8 mouse cellular contexts compared by ENCODE assay signal in genomic region chr14:62837641-62838252, GRCm38 (mm10). TPM values are rescaled to one million over a fixed set of nuclear protein-coding genes. Genes with fewer than 3 reads are reported as not detected.
DNase-seq lines count a peak whose midpoint lies in the region; ATAC-seq lines count a peak whose summit lies in the region.

TSS of gene Wdfy2 (plus strand) at chr14:62837678.

- WGBS in intestine, embryonic 16.5 days: under 1% methylated on average over 49 of the region's 49 CpGs
- under 1% methylated on average over 45 of the region's 49 CpGs for WGBS in limb, embryonic 13.5 days
- under 1% methylated on average over 47 of the region's 49 CpGs for WGBS in midbrain, embryonic 12.5 days

- H3K4me3 ChIP-seq in intestine, embryonic 16.5 days (ENCODE audit: low read length): peak within 1 kb of the TSS; percentile 88
- peak within 1 kb of the TSS; percentile 86 for H3K4me3 ChIP-seq in limb, embryonic 13.5 days
- peak within 1 kb of the TSS; percentile 86 for H3K4me3 ChIP-seq in midbrain, embryonic 12.5 days

- peak within 1 kb of the TSS; percentile 60 for H3K27ac ChIP-seq in intestine, embryonic 16.5 days (ENCODE audit: low read length)
- peak within 1 kb of the TSS; percentile 73 for H3K27ac ChIP-seq in limb, embryonic 13.5 days
- peak within 1 kb of the TSS; percentile 79 for H3K27ac ChIP-seq in midbrain, embryonic 12.5 days (replicated peaks)

- H3K4me1 ChIP-seq in intestine, embryonic 16.5 days (ENCODE audit: control insufficient read depth, insufficient read depth, low read length): no peaks in the 10 kb centered on the region
- peaks cover 29% of the 10 kb centered on the region for H3K4me1 ChIP-seq in limb, embryonic 13.5 days
- peaks cover 17% of the 10 kb centered on the region for H3K4me1 ChIP-seq in midbrain, embryonic 12.5 days

- peak; percentile 58 for DNase-seq in heart, adult 8-10 months (ENCODE audit: low spot score)
- no peak for DNase-seq in heart, adult 11 months
- DNase-seq in adrenal gland, postnatal 14 days: peak; percentile 79
- peak; percentile 47 to 57 for DNase-seq in frontal cortex, postnatal 14 days (ENCODE audit: low spot score in 2 of 2)

- H3K36me3 ChIP-seq in intestine, embryonic 16.5 days (ENCODE audit: control insufficient read depth, insufficient read depth, low read length): no peaks in the 10 kb centered on the region
- peaks cover 6% of the 10 kb centered on the region for H3K36me3 ChIP-seq in limb, embryonic 13.5 days
- 0 out of 2 replicates have a peak, but pooled peaks cover 10% of the 10 kb centered on the region for H3K36me3 ChIP-seq in midbrain, embryonic 12.5 days

- peak within 1 kb of the TSS; percentile 82 for H3K4me2 ChIP-seq in intestine, embryonic 16.5 days (ENCODE audit: low read depth, low read length)
- H3K4me2 ChIP-seq in limb, embryonic 13.5 days (replicated peaks): peak within 1 kb of the TSS; percentile 78
- H3K4me2 ChIP-seq in midbrain, embryonic 12.5 days (replicated peaks): peak within 1 kb of the TSS; percentile 61

- no peaks in the 10 kb centered on the region for H3K9me3 ChIP-seq in intestine, embryonic 16.5 days (ENCODE audit: control insufficient read depth, low read length)
- no peaks in the 10 kb centered on the region; the same call in 1 of the 2 replicates for H3K9me3 ChIP-seq in limb, embryonic 13.5 days
- no peaks in the 10 kb centered on the region for H3K9me3 ChIP-seq in midbrain, embryonic 12.5 days

- peak; percentile 56 for ATAC-seq in intestine, embryonic 16.5 days
- peak; percentile 31 for ATAC-seq in limb, embryonic 13.5 days (ENCODE audit: low FRiP score, low read depth)
- ATAC-seq in midbrain, embryonic 12.5 days (ENCODE audit: low FRiP score, low read depth): peak; percentile 61
- no peak for ATAC-seq in CD4-positive, CD25-positive, alpha-beta regulatory T cell, adult 4 months

- peak within 1 kb of the TSS; percentile 81 for H3K9ac ChIP-seq in intestine, embryonic 16.5 days (ENCODE audit: low read depth, low read length)
- peak within 1 kb of the TSS; percentile 79 for H3K9ac ChIP-seq in limb, embryonic 13.5 days
- H3K9ac ChIP-seq in midbrain, embryonic 12.5 days (replicated peaks): peak within 1 kb of the TSS; percentile 79

- no peaks in the 10 kb centered on the region for H3K27me3 ChIP-seq in intestine, embryonic 16.5 days (replicated peaks; ENCODE audit: control insufficient read depth, insufficient read depth, low read length)
- H3K27me3 ChIP-seq in limb, embryonic 13.5 days: no peaks in the 10 kb centered on the region
- H3K27me3 ChIP-seq in midbrain, embryonic 12.5 days: no peaks in the 10 kb centered on the region

RNA-seq across cellular contexts. Expression of gene Wdfy2, which starts in this region (rescaled TPM):
- total RNA-seq in heart, adult 8-10 months (2022): 1 to 10 TPM; 5.8 to 7.2 (median 6.1) TPM
- 28.4 and 28.8 TPM in 2 replicates for total RNA-seq in adrenal gland, postnatal 14 days (2021)
- 3.1 and 3.8 TPM in 2 replicates for polyA plus RNA-seq in intestine, embryonic 16.5 days (2015; fragmentation: Nextera tagmentation; extraction: Ambion mirVana)
- 7.3 and 8.6 TPM in 2 replicates for polyA plus RNA-seq in limb, embryonic 13.5 days (2015; fragmentation: Nextera tagmentation; extraction: Ambion mirVana)
- polyA plus RNA-seq in midbrain, embryonic 12.5 days (2016; fragmentation: Nextera tagmentation; extraction: Ambion mirVana): 15.6 and 16.2 TPM in 2 replicates
- 1 to 10 TPM; 4.5 to 6.2 TPM for polyA plus RNA-seq in CD4-positive, CD25-positive, alpha-beta regulatory T cell, adult 4 months (2017; shearing (Covaris generic))
